Mouse (Mus musculus) lung, postnatal 0 days (tissue): ENCODE data around the gene Tuba3a.

ENCODE experiments used
- CTCF ChIP-seq: IDR thresholded peaks from 2 replicates; pipeline ENCODE4 v1.5.1; 2016; ENCODE audit warnings: antibody characterized with exemption, mild to moderate bottlenecking
- EP300 ChIP-seq: IDR thresholded peaks from 2 replicates; pipeline ENCODE4 v1.6.1; 2016; ENCODE audit warnings: antibody characterized with exemption, mild to moderate bottlenecking, control low read depth

DNA sequence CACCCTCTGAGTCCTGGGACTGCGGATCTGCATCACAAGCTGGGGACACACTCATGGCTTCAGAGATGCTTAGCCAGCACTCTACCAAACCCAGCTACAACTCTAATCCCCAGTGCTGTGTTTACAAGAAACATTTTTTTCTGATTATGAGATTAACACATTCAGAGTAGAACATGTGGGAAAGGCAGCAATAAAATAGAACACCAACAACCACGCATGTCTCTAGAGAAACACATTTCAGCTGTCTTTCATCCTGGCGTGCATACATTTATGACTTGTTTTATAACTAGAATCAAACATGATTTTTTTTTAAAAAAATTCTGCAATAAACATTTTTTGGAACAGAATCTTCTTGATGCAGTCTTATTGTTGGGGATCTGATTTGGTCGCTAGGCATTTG is 1.1 kb upstream of the Tuba3a start:
- TF ChIP-seq CTCF (no peak), EP300 (no peak)
